Mouse (Mus musculus): Measurements from ENCODE around the gene Gm11084. TPM values are rescaled to one million over a fixed set of nuclear protein-coding genes. Genes with fewer than 3 reads are reported as not detected.
"Not testable (repeated sequence)": the region's sequence is repeated elsewhere in the genome, so short reads cannot be mapped to it uniquely, and the experiment has no call there.

The Gm11084 gene
- polyA plus RNA-seq, 1 experiment, result not detected

DNA sequence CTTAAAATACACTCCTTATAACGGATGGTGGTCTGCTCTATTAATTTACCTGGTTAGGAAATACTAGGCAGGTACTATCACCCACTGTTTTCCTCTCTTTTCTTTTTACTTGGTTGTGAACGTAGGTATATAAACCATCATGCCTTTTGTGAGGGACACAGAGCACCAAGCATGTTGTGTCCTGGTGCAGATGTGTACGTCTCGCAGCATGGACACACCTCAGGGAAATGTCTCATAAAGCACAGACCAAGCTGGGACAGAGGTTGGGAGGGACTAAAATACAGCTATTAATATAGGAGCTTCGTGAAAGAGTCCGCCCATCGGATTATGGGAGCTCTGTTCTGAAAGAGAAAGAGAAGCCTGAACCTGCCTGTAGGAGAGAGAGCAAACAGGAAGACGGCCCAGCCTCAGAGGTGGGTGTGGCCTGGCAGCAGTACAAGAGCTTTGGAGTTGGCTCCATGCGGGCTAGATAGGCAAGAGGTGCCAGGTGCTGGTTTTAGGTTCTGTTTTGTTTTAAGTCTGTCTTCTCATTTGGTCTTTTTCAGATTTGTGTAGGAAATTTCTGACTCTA, 10.4 kb upstream of the Gm11084 start:
- WGBS, result 18% methylated on average over 9 of the region's 9 CpGs
- peak; percentile 80 for DNase-seq (ENCODE audit: low read depth, low spot score)

GRCm38 (mm10) chr2:72995346-72996097, 9.0 kb upstream of the Gm11084 start:
- DNase-seq (ENCODE audit: low read depth, low spot score), result no peak
- 42% methylated on average over 9 of the region's 9 CpGs for WGBS

DNA sequence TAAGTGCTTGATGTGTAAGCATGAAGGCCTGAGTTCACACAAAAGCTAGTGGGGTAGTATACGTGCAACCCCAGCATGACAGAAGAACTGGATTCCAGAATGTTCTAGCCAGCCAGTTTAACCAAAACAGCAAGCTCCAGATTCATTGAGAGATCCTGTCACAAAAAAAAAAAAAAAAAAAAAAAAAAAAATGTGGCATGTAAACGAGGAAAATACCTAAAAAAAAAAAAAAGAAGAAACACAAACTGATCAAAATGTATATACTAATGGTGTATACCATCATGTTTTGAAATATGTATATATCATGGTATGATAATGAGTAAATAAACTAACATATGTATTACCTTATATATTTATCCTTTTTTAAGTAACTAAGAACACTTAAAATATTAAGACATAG, 7.6 kb upstream of the Gm11084 start:
- 75% methylated on average over 2 of the region's 2 CpGs for WGBS

DNA sequence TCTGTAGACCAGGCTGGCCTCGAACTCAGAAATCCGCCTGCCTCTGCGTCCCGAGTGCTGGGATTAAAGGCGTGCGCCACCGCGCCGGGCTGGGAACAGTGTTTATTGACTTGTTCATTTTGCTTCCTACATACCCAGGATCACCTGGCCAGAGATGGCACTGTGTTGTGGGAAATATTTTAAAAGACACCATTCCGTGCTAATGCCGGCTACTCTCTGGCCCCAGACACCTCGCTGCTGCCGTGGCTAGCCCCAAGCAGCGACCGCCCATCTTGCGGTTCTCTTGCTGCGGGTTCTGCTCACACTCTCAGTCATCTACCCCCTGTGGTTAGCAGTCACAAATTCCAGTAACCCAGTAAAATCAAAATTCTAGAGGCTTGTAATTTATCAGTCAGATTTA, 6.0 kb upstream of the Gm11084 start:
- 98% methylated on average over 17 of the region's 17 CpGs for WGBS
- no peak for DNase-seq (ENCODE audit: low read depth, low spot score)

More for the DNA sequence above, 7.6 kb upstream of the Gm11084 start:
- DNase-seq (ENCODE audit: low read depth, low spot score), result no peak

GRCm38 (mm10) chr2:72988945-72989344, 2.4 kb upstream of the Gm11084 start:
- 93% methylated on average over 9 of the region's 9 CpGs for WGBS
- DNase-seq (ENCODE audit: low read depth, low spot score), result not testable (repeated sequence)

- DNase-seq (ENCODE audit: low read depth, low spot score), result no peak
- 78% methylated on average over 1 of the region's 1 CpGs for WGBS
Measured at GRCm38 (mm10) chr2:72985516-72985915, 1.0 kb downstream of the Gm11084 start.

DNA sequence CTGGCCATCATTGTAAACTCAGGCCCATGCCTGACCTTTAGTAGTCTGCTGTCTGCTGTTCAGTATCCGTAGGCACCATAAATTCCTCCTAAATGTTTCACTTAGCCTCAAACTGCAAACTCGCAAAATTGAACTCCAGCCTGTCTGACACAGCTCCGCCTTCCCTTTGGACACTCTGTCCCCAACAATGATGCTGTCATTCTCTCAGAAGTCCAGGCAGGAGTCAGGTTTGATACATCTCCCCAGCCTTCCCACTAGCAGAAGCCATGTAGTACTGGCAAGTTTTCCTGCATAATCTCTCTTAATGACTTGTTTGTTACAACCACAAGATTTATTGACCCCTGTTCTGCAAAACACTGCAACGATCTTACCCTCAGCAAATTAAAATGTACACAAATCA, 1.7 kb downstream of the Gm11084 start:
- 30% methylated on average over 4 of the region's 4 CpGs for WGBS
- no peak for DNase-seq (ENCODE audit: low read depth, low spot score)

DNA sequence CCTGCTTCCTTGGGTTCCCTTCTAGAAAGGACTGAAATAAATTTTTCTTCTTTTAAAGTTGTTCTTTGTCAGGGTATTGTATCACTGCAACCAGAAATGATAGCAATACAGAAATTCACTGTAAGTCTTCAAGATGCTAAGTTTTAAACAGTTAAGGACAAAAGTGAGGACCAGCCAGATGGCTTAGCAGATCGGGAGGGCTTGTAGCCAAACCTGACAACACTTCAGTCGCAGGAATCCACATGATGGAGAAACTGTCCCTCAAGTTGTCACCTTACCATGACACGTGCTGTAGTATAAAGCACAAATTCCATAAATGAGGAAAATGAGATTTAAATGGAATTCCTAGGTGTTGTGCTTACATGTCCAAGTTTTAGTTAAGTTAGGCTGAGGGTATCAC, 3.3 kb downstream of the Gm11084 start:
- DNase-seq (ENCODE audit: low read depth, low spot score), result no peak
- 93% methylated on average over 3 of the region's 3 CpGs for WGBS

DNA sequence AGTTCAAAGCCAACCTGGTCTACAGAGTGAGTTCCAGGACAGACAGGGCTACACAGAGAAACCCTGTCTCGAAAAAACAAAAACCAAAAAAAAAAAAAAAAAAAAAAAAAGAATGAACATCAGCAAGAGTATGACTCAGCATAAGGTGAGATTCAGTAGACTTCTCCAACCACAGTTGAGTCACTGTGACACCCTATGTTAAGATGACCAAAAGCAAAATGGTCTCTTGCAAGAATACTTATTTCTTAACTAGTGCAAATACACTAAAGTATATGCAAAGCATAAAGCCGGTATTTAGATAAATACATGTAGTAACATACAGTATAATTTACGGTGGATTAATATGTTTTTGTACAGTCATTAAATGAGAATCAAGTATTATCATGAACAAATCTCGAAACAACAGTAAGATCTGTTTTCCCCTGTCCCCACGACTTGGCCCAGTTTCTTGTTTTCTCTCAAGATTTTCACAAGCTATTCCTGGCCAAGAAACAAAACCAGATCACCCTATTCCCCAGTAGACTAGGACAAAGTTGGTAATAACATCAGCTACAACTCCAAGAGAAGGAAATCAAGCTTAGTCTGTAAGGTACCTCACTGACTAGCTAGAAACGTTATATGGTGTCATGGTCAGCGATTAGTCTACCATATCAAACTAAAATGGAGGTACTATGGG, 4.3 kb downstream of the Gm11084 start:
- WGBS, result 83% methylated on average over 7 of the region's 7 CpGs
- no peak for DNase-seq (ENCODE audit: low read depth, low spot score)

DNA sequence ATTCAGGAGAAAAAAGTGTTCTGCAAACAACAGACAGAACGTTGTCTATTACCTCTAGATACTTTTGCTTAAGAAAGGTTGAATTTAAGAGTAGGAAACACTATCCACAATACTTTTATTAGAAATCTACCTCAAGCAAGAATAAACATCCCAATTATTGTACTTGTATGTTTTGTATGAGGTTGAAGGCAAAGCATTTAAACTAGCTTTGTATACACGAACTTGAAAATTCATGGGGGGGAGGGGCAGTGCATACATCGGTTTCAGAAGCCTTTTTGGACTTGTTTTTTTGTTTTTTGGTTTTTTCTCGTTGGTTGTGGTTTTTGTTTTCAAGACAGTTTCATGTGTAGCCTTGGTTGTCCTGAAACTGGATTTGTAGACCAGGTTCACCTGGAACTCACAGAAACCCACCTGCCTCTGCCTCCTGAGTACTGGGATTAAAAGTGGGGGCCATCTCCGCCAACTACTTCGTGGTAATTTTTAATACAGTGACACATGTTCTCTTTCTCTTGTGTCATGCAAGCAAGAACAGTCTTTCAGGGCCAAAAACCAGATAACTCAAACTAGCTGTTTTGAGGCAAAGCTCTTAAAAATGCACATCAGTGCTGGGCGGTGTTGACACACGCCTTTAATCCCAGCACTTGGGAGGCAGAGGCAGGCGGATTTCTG, 4.9 kb downstream of the Gm11084 start:
- no peak for DNase-seq (ENCODE audit: low read depth, low spot score)
- 69% methylated on average over 9 of the region's 9 CpGs for WGBS

DNA sequence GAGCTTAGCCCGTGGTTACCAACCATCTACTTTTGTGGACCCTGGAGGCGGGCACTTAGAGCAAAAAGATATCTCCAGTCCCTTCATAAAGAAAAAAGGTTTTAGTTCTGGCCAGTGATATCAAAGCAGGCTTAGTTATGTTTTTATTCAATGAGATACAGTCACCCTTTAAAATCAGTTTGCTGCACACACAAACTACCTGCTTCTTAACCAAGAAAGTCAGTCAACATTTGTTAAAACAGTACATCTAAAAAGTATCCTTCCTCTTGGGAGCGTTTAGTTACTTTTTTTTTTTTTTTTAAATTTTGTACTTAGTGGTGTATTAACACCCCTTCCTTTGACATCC, 5.5 kb downstream of the Gm11084 start:
- DNase-seq (ENCODE audit: low read depth, low spot score), result no peak
- WGBS, result 4% methylated on average over 3 of the region's 3 CpGs

GRCm38 (mm10) chr2:72980337-72981074, 6.0 kb downstream of the Gm11084 start, which contains the start of gene Sp3:
Gene Sp3 (minus strand): TSS chr2:72980446.
- peak; percentile 94 for DNase-seq (ENCODE audit: low read depth, low spot score)
- WGBS, result under 1% methylated on average over 62 of the region's 64 CpGs

DNA sequence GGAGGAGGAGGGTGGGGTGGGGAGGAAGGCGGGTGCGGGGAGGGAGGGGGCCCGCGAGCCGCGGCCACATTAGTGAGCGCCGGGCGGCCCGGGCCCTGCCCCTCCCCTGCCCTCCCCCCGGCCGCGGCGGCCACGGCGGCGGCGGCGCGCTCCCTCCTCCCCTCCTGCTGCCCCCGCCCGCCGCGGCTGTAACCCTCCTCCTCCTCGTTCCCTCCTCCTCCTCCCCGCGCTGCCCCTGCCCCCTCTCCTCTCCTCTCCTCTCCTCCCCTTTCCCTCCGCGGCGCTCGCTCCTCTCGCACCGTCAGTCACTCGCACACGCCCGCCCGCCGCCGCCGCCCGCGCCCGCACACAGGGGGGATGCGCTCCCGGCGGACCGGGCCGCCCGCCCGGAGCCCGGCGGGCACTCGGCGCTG, 6.9 kb downstream of the Gm11084 start:
- no peak for DNase-seq (ENCODE audit: low read depth, low spot score)
- WGBS, result 1% methylated on average over 26 of the region's 54 CpGs

GRCm38 (mm10) chr2:72978901-72979658, 7.4 kb downstream of the Gm11084 start:
- WGBS, result under 1% methylated on average over 75 of the region's 107 CpGs
- no peak for DNase-seq (ENCODE audit: low read depth, low spot score)

GRCm38 (mm10) chr2:72978473-72978872, 8.0 kb downstream of the Gm11084 start:
- WGBS, result under 1% methylated on average over 38 of the region's 38 CpGs
- DNase-seq (ENCODE audit: low read depth, low spot score), result no peak

DNA sequence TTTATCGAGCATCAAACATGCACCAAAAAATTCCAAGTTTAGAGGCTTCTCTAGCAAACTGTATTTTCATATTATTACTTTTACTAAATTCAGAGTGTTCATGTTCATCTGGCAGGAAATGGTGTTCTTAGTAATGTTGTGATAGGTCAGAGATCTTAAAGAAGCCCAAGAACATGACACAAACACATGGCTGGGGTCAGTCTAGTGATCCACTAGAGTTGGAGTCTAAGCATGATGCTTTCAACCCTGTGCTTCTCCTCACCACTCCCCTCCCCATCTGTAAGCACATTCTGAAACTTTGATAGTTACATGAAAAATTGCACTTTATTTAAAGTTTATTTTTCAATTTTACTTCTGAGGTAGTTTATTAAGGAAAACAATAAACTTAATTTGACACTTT, 9.2 kb downstream of the Gm11084 start:
- no peak for DNase-seq (ENCODE audit: low read depth, low spot score)
- WGBS, result 36% methylated on average over 1 of the region's 1 CpGs

GRCm38 (mm10) chr2:72976036-72976435, 10.5 kb downstream of the Gm11084 start:
- no peak for DNase-seq (ENCODE audit: low read depth, low spot score)

GRCm38 (mm10) chr2:72970831-72971230, 15.7 kb downstream of the Gm11084 start:
- no peak for DNase-seq (ENCODE audit: low read depth, low spot score)
- WGBS, result 93% methylated on average over 6 of the region's 6 CpGs

- WGBS, result 94% methylated on average over 4 of the region's 4 CpGs
- DNase-seq (ENCODE audit: low read depth, low spot score), result no peak
Measured at GRCm38 (mm10) chr2:72970302-72970701, 16.2 kb downstream of the Gm11084 start.

Data from large intestine, adult 2 months (tissue).